Mouse (Mus musculus) erythroid progenitor cell, adult 5-6 weeks (primary cell): Measurements from ENCODE around the gene Tmbim4. TPM values are rescaled to one million over a fixed set of nuclear protein-coding genes. Genes with fewer than 3 reads are reported as not detected.

Experiments used
- total RNA-seq, 2 experiments: library from RNA; stranded (forward) in 1 of 2; stranded (reverse) in 1 of 2; fragments of 150-400 nt in 1 of 2; fragments of 186-747, 209-891 nt in 1 of 2; gene quantifications; 2 replicates each; pipeline versions ENCODE4 v1.2.3 to v1.2.4; 2015 to 2017; ENCODE audit warnings: low replicate concordance in 2 of 2

Gene Tmbim4
- total RNA-seq, 2 experiments from 2014 or later = 29.8 to 30.9 TPM

Other genes starting within 250 kb of the Tmbim4 start
- 25.6 and 31.0 TPM in 2 replicates for gene Helb, start 88.6 kb upstream of the Tmbim4 start, total RNA-seq (2015; ENCODE audit: low replicate concordance)
- 46.1 and 48.0 TPM in 2 replicates for gene Helb, start 88.6 kb upstream of the Tmbim4 start, total RNA-seq (2017; ENCODE audit: low replicate concordance)
- 12.2 and 16.2 TPM in 2 replicates for gene Irak3, start 540 bp downstream of the Tmbim4 start, total RNA-seq (2015; ENCODE audit: low replicate concordance)
- 1.3 and 4.1 TPM in 2 replicates for gene Irak3, start 540 bp downstream of the Tmbim4 start, total RNA-seq (2017; ENCODE audit: low replicate concordance)
- 21.3 and 27.7 TPM in 2 replicates for gene Llph, start 25.5 kb downstream of the Tmbim4 start, total RNA-seq (2015; ENCODE audit: low replicate concordance)
- 10.3 and 23.2 TPM in 2 replicates for gene Llph, start 25.5 kb downstream of the Tmbim4 start, total RNA-seq (2017; ENCODE audit: low replicate concordance)